Mouse (Mus musculus) heart, adult 2 months (tissue): ENCODE data around the gene Lgals4.

Source experiments
- CTCF ChIP-seq: fragments of 200-600 bp; IDR thresholded peaks from 2 replicates; pipeline ENCODE4 v1.8.1; 2022; ENCODE audit warnings: antibody characterized with exemption, mild to moderate bottlenecking, moderate library complexity
- EP300 ChIP-seq: fragments of 200-500 bp; IDR thresholded peaks from 2 replicates; pipeline ENCODE4 v1.6.1; 2011; ENCODE audit warnings: low read depth, low read length, control low read depth; ENCODE audit not compliant: insufficient read depth
- POLR2A ChIP-seq: fragments of 200-500 bp; IDR thresholded peaks from 2 replicates; pipeline ENCODE4 v1.6.1; 2011; ENCODE audit warnings: mild to moderate bottlenecking, low read depth, low read length, control low read depth; ENCODE audit not compliant: insufficient read depth

DNA sequence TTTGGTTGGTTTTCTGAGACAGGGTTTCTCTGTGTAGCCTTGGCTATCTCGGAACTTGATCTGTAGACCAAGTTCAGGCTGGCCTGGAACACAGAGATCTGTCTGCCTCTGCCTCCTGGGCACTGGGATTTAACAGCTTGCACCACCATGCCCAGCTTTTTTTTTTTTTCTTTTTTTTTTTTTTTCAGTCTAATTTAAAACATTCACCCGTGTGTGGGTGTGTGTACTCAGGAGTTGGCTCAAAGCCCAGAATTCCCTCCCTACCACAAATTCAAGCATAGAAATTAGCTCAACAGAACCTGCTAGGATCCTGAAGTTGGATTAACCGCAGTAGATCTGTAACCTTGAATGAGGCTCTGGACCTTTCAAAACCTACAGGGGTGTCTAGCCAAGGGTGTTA lies 6.3 kb upstream of the Lgals4 start:
- TF ChIP-seq CTCF: no peak
- no peak for TF ChIP-seq EP300
- no peak for TF ChIP-seq POLR2A
